Mouse (Mus musculus) thymus, postnatal 25 days (tissue): ENCODE measurements around the gene Lsm7.
A peak's percentile ranks its signal among the peaks of the same experiment; 100 is the strongest.

ENCODE experiments used
- DNase-seq: peaks from one replicate; pipeline ENCODE4 v3.0.0; 2022

Gene Lsm7

DNA sequence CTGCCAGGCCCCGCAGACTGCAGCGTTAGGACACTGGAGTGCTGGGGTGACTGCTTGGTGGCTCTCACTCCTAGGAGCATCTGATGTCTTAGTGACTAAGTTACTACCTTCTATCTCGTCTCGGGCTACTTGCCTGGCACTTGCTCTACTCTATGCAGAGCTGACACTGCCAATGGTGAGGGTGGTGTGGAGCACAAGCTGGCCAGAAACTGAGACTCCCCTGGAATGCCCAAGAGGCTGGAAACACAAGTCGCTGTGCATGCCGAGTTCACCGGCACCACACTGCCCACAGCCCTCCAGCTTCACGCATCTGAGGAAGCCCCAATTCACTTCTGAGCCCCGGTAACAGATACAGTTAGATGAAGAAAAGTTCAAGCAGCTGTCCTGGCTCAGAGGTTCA, 19.0 kb upstream of the Lsm7 start:
- no peak for DNase-seq

DNA sequence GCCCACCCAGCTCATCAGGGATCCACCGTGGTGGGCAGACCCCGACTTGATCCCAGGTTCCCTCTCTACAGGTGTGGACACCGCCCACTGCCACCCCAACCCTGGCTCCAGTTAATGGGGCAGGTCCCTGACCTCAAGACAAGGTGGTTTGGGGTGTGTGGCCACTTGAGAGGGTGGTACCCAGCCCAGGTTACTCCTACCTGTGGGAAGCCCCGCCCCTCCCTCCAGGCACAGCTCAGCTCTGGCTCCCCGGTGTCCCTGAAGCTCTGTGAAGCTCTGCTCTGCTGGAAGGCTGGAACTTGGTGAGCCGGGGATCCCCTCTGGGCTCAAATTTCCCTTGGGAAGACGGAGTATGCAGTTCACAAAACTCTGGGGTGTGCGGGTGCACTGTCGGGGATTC, 16.6 kb upstream of the Lsm7 start, which contains the start of gene Tmprss9:
Gene Tmprss9 (plus strand): TSS at position 268 of the 400 bp plus-strand sequence.
- DNase-seq, result no peak

DNA sequence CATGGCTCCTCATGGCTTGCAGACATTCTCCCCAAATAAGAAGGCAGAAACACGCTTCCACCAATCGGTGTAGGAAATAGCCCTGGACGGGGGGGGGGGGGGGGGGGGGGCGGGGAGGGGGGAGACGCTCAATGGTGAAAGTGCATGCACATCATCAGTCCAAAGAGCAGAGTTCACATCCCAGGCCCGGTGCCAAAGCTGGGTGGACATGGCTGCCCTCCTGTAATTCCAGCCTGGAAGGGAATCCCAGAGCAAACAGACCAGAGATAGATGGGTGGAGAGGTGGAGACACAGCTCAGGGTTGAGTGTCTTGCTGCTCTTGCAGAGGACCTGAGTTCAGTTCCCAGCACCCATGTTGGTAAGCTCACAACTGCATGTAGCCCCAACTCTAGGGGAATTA, 16.0 kb upstream of the Lsm7 start:
- no peak for DNase-seq

DNA sequence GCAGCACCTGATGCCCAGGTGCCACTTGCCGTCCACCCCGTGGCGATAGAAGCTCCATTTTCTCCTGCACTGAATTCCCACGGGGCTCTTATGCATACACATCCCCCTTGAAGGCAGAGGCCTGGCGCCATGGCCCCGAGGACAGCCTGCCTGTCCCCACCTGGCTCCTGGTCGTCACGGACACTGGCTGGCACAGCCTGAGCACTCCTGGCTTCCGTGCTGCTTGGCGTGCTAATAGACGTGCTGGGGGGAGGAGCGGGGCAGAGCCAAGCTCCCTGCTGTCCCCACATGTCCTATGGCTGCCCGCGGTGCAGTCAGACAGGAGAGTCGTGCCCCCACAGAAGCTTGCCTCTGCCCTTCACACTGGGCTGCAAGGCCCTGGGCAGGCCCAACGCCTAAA, 9.4 kb upstream of the Lsm7 start:
- no peak for DNase-seq

DNA sequence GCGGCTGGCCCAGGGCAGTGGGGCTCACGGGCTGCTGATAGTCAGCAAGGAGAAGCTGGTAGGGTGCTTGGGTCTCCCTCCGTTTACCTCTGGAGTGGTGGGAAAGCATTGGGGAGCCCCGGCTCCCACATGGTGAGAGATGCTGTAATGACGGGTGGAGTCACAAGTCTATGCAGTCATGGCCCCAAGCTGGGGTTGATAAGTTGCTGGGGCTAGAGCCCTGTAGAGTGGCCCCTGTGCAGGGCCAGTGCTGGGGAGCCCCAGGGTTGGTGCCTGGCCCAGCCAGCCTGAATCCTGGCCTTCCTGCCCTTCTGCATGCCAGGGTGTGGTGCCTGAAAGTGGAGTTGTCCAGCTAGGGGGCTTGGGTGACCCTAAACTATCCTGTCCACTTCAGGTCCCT, 7.3 kb upstream of the Lsm7 start:
- DNase-seq, result no peak

DNA sequence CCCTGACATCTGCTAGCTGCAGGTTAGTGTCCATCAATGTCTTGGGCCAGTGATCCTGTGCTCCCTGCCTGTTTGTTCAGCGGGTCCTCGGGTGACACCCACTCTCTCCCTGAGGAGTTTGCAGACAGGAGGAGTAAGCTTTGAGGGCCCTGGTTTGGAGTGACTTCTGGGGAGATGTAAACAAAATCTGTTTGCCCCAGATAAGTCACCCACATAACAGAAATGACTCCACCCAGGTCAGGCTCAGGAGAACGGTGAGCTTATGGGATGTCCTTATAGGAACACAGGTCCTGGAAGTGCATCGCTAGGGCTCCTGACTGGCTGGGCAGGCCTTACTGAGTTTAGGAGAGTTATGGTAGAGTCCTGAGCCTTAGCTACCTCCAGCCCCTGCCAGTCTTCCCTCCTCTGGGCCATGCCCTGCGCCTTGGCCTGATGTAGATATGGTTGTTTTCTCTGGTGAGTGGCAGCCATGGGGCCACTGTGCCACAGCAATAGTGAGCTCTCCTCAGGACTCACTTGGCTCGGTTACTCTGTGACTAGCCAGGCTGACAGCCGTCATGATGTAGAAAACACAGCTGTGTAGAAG, 3.4 kb upstream of the Lsm7 start:
- DNase-seq, result no peak

DNA sequence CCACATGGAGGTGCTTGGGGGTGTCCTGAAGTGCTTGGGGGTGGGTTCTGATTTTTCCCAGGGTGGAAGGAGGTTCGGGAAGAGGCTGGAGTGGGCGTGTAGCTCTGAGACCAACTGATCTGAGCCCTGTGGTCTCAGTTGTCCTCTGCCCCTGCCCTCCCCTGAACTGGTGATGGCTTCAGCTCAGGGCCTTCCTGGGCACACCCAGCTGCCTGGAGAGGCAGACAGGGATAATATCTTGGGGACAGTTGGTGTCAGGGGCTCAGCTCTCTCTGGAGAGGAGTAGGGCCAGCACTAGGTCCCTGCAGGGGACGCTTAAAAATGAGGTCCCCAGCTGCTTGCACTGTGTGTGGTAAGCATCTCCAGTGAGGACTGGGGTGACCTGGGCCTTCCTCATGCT, 2.8 kb upstream of the Lsm7 start:
- DNase-seq, result no peak

DNA sequence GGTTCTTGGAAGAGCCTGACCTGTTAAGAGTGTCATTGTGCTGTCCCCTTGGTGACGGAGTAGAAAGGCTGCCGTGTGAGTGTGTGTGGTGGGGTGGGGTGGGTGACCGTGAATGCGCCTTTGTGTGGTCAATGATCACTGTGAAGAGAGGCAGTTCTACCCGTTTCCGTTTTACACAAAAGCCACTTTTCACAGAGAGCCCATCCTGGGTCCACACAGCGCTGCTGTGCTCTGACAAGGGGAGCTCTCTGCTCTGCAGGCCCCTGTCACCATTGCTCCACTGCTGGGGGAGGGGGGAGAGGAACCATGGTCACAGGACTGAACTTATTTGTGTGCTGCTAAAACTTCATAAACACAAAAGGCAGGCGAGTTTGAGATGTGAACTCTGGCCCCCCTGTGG, 2.4 kb upstream of the Lsm7 start:
- DNase-seq, result no peak

DNA sequence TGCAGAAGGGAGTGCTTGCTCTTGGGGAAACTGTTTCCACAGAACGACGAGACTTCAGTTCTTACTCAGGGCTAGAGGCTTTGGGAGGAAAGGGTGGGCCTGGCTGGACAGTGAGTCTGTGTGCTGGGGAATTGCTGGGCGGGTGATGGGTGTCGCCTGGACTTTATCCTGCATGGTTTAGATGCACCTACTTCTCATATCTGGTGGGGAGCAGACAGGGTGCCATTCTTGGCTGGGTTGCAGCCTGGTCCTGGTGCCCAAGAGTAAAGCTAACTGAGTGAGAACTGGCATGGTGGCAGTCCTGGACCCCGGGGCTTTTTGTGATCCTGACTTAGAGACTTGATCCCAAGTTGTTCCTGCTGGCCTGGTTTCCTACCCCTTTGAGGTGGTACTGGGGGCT, 1.9 kb upstream of the Lsm7 start:
- no peak for DNase-seq

DNA sequence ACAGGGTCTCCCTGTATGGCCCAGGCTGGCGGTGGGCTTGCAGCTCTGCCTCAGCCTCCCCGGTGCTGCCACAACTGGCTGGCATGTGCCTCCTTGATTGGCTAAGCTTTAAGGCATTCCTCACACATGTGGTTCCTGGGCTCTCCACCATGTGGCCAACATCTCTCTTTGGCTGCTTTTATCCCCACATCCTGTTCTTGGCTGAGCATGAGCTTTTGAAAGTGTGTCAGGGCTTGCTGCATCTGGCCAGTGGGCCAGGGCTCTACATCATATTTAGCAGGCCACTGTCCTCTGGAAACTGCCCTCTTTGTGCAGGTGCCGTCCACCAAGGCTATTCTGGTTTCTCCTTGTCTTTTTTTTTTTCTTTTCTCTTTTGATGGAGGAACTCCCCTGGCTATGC, 1.3 kb upstream of the Lsm7 start:
- DNase-seq, result no peak

DNA sequence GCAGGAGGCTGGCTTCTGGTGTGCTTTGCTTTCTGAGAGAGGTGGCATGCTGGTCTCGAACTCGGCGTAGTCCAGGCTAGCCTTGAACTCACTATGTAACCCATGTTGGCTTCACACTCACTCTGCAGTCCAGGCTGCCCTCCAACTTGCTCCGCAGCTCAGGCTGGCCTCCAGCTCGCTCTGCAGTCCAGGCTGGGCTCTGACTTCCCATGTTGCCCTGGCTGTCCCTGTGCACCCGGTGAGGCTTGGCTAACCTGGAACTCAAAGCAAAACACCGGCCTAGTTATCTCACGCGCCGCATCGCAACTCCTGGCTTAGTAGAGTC, 702 bp upstream of the Lsm7 start:
- DNase-seq, result no peak

DNA sequence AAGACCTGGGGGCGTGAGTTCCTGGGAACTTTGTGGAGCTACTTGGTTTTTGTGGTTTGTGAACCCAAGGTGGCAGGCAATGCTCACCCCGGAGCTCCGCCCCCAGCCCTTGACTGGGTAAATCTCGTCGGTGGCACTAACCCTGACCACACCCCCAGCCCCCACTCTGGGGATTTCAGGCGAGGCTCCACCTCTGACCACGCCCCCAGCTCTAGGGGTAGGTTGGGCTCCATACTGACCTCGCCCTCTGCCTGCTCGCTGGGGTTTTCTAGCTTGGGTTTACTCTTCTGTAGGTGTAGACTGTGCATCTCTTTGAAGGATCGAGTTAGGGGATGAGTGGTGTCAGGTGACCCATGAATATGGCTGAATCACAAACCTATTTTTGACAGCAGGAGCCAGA, 6.4 kb downstream of the Lsm7 start:
- DNase-seq, result peak; percentile 75

DNA sequence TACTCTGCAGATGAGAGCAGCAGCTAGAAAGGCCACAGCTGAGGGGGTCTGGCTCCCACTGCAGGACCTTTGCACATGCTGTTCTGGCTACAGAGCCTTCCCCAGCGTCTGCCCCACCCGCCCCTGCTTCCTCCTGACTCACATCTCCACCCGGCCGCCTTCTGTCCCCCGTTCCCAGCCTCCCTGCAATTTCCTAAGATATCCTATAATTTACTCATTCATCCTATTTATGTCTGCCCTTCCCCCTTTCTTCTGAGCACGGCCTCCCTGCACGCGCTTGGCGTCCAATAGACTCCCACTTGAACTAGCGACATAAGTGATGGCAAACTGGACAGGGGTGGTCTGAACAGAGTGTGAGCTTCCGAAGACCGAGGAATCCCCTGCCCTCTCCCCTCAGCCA, 9.3 kb downstream of the Lsm7 start:
- no peak for DNase-seq

DNA sequence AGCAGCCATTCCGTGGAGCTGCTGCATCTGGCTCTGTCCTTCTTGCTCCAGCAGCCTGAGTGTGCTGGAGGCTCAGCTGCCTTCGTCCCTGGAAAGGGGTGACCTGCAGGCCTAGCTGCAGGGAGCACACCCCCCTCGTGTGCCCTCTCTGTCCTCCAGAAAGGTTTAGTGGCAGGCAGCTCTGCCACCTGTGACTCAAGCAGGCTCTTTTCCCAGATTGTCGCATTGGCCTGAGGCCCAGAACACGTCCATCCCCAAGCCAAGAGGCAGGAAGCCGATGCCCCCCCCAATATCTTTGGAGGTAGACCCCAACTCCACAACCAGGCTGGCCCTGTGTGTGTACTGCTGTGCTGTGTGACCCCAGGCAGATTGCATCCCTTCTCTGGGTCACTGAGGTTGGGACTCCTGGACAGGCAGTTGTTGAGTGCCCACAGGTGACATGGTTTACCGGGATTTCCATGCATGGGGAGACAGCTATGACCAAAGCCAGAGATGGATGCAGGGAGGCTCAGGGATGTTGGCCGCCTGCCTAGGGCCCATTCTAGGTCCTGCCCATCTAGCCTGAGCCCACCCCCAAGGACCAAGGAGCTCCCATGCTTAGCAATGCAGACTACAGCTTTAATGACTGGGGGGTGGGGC, 9.8 kb downstream of the Lsm7 start:
- no peak for DNase-seq

DNA sequence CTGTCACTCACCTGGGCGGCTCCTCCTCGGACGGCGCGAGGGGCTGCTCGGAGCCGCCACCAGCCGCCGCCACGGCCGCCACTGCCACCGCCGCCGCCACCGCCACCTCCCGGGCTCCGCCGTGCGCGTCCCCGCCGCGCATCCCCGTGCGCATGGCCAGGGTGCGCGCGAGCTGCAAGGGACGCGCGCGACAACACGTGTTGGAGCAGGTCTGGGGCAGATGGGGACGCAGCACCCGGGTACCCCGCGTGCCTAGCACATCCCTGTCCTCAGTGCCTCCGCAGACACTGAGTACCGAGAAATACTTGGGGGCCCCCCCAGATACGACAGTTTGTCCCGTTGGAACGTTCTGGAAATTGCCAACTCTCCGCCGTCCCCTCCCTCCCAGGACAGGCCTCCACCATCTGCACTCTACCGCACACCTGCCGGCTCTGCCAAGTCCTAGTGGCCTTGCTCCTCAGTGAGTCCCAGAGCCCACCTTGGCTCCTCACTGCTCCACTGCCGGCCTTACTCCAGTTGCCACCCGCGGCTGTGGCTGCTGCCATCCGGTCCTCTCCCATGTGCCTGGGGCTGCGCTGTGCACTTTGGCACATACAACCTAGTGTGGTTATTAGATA, 11.0 kb downstream of the Lsm7 start, which contains the start of gene Lingo3:
Gene Lingo3 (minus strand): TSS at position 109 of the 617 bp plus-strand sequence.
- DNase-seq, result no peak

DNA sequence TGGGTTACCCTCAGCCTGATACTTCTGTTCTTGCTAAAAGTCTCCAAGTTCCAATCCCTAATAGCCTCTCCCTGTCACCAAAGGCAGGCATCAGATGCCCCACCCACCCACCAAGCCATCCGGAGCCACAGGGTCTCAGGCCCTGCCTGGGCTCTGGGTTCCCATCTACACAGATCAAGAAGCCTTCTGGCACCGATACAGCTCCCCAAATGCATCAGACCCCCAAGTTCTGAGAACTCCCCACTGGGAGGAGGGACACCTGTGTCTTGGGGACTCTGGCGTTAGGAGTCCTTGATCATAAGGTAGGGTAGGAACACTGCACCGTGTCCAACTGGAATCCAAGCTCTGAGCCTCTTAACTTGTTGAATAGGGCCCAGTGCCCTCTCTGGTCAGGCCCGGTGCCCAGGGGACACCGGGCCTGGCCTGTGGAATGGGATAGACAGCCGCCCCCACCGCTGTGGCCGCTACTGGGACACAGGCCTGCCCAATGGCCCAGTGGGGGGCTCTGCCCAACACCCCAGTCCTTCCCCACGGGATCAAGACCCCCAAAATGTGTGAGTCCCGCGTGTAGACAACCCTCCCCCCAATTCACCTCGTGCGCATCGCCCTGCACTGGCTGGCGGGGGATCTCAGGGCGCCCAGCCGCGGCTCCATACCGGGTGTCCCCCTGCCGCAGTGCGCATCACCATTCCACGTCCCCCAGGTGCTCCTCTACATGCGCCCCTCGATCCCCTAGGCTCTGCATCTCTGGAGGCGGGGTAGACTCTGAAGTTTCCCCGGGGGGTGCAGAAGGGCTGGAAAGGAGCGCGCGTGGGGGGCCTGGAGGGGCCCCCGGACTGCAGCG, 11.7 kb downstream of the Lsm7 start:
- no peak for DNase-seq

DNA sequence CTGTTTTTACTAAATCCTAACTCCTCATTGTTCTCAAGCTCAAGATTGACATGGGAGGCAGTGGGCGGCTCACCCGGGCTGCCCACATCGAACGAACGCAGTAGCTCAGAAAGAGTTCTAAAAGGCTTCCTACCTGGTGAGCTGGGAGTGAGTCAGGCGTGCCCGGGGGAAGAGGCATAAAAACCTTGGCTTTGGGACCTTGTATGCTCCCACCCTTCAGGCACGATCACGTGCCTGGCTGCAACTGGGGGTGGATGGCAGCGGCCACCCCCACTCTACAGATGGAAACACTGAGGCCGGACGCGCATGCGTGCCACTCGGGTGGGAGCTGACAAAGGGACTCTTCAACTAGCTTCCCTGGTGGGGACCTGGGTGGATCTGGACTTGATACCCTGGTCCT, 12.7 kb downstream of the Lsm7 start:
- DNase-seq, result no peak

DNA sequence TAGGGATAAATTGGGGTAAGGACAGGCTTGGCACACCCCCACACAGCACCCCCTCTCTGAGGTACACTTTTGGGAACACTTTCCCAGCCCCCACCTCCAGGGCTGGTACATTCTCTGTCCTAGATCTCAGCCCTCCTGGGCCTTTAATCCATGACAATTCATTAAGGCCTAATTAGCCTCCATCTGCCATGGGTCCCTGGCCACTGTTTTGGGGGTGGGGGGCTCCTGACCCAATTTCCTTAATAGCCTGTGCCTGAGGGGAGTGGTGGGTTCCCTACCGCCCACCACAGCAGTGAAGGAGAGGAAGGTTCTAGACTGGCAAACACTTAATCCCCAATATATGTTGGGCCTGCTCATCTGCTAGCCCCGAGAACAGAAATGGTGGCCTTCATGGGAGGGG, 13.3 kb downstream of the Lsm7 start:
- no peak for DNase-seq

DNA sequence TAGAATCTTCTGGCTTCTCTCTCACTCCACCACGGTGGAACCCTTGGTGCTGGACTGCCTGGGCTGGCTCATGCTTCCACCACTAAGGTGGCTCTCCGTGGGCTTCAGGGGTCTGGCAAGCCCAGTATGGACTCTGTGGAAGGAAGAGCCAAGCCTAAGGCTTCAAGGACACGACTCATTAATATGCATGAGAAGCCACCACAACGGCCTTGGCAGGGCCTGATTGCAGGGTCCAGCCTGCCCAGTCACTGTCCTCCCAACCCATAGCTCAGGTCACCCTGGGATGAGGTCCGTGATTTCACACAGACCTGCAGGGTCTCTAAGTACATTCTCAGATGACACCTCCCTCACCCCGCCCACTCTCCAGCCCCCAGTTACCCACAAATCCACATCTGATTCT, 15.2 kb downstream of the Lsm7 start:
- DNase-seq, result no peak

DNA sequence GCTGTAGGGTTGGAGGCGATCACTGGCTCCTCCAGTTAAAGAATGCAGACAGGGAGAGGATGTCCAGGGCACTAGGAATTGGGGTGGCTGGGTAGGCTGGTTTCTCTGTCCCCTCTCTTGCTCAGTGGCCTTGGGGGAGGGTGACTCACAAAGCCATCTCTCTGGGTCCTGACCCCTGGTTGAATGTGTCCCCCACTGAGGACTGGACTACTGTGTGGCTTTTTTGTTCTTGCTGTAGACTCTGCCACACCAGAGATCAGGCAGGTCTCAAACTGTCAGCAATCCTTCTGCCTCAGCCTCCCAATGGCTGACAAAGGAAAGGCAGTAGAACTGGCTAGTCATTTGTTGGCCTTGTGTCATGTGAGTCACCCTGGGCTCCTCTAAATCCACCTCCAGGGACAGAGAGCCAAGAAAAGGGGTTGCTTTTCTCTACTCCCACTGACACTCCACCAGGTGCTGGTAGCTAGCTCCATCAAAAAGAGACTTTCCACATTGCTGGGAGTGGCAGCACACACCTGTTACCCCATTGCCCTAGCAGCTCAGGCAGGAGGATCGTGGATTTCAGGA, 16.6 kb downstream of the Lsm7 start:
- no peak for DNase-seq

DNA sequence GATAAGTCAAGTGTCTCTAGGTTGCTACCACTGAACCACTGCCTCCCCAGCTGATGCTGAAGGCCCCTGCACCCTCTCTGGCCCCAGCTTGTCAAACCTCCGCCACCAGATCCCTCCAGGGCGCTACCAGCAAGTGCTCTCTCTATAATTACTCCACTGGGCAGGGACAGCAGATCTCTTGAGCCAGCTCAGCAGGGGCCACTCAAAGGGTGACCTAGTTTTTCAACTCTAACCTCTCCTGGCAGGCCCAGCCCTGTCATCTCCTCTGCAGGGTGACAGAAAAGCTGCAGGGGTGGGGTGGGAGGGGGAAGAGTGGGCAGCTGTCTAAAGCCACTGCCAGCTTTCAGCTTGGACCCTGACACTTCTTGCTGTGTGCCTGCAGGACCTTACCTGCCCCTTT, 17.2 kb downstream of the Lsm7 start:
- DNase-seq, result no peak

DNA sequence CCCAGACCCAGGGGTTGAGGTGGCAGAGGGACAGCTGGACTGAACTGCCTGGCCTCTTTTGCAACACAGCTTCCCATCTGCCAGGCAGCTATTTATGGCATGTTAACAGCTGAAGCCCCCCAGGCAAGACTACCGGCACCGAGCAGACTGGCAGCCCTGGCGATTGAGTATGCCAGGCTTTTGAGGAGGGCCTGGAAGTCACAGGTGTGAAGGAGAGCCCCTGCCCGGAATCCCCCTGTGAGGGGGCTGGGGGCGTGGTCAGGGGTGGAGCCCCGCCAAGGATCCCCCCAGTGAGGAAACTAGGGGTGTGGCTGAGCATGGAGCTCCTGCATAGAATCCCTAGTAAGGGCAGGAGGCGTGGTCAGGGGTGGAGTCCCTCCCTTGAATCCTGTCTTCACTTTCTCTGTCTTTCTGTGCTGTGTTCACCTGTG, 18.0 kb downstream of the Lsm7 start:
- no peak for DNase-seq

DNA sequence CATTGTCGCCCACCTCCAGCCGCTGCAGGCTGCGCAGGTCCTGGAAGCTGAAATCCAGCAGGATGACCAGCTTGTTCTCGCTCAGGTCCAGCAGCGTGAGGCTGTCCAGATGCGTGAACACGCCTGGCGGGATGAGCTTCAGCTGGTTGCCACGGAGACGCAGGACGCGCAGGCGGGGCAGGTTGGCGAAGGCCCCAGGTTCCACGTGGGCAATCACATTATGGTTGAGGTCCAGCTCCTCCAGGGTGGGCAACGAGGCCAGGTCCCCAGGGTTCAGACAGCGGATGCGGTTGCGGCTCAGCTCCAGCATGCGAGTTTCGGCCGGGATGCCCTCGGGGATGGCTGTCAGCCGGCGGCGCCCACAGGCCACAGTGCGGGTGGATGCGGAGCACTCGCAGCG, 19.4 kb downstream of the Lsm7 start:
- no peak for DNase-seq

DNA sequence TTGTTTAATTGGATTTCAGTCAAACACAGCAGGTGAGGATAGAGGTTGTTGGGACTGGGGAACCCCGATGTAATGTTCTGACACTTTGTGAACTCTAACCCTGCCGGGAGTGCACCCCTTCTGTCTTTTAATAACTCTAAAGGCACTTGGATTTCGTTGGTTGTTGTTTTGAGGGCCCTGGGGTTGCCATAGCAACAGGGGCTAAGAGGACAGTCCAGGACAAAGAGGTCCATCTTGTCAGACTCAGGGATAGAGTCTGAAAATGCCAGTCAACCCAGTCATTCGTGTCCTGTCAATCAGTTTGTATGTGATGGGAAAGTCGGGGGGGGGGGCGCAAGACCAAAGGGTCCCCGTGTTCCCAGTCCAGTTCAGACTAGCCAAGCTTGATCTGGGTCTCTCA, 22.2 kb downstream of the Lsm7 start:
- DNase-seq, result no peak
